Mouse (Mus musculus): ENCODE results near the gene Ikzf2. TPM values are rescaled to one million over a fixed set of nuclear protein-coding genes. Genes with fewer than 3 reads are reported as not detected.

Gene Ikzf2
- polyA plus RNA-seq, 1 experiment = 0.38 TPM

- H3K27ac ChIP-seq (ENCODE audit: insufficient read depth, low read depth, low read length) = no peak overlapping the region
- H3K27me3 ChIP-seq (ENCODE audit: control insufficient read depth, insufficient read depth, low read length) = no peaks in the 10 kb centered on the region
- no peak overlapping the region for H3K4me3 ChIP-seq (ENCODE audit: low read depth, low read length)
- no peak for TF ChIP-seq POLR2A (IDR thresholded peaks at IDR 0.05; ENCODE audit: low read depth, low read length)
- no peak for TF ChIP-seq CTCF (IDR thresholded peaks at IDR 0.05; ENCODE audit: extremely low read depth, insufficient read length, insufficient replicate concordance, low read depth, low read length)
- WGBS = 17% methylated on average over 5 of the region's 5 CpGs
- H3K4me1 ChIP-seq (ENCODE audit: control insufficient read depth, insufficient read depth, insufficient read length, low read length) = no peaks in the 10 kb centered on the region
- H3K36me3 ChIP-seq (ENCODE audit: control insufficient read depth, insufficient read depth, low read length) = no peaks in the 10 kb centered on the region
Observed at GRCm38 (mm10) chr1:69513595-69514250, 173.3 kb downstream of the Ikzf2 start.

- TF ChIP-seq POLR2A (IDR thresholded peaks at IDR 0.05; ENCODE audit: low read depth, low read length) = no peak
- TF ChIP-seq CTCF (IDR thresholded peaks at IDR 0.05; ENCODE audit: extremely low read depth, insufficient read length, insufficient replicate concordance, low read depth, low read length) = no peak
- H3K4me3 ChIP-seq (ENCODE audit: low read depth, low read length) = no peak overlapping the region
- no peaks in the 10 kb centered on the region for H3K4me1 ChIP-seq (ENCODE audit: control insufficient read depth, insufficient read depth, insufficient read length, low read length)
- WGBS = 42% methylated on average over 3 of the region's 3 CpGs
- no peaks in the 10 kb centered on the region for H3K36me3 ChIP-seq (ENCODE audit: control insufficient read depth, insufficient read depth, low read length)
- no peaks in the 10 kb centered on the region for H3K27me3 ChIP-seq (ENCODE audit: control insufficient read depth, insufficient read depth, low read length)
- no peak overlapping the region for H3K27ac ChIP-seq (ENCODE audit: insufficient read depth, low read depth, low read length)
Observed at GRCm38 (mm10) chr1:69508275-69508674, 178.8 kb downstream of the Ikzf2 start.

- Histone ChIP-seq H3K36me3 (ENCODE audit: control insufficient read depth, insufficient read depth, low read length) (no peaks in the 10 kb centered on the region), H3K27ac (ENCODE audit: insufficient read depth, low read depth, low read length) (no peak overlapping the region), H3K27me3 (ENCODE audit: control insufficient read depth, insufficient read depth, low read length) (no peaks in the 10 kb centered on the region), H3K4me1 (ENCODE audit: control insufficient read depth, insufficient read depth, insufficient read length, low read length) (no peaks in the 10 kb centered on the region), H3K4me3 (ENCODE audit: low read depth, low read length) (no peak overlapping the region)
- TF ChIP-seq POLR2A (IDR thresholded peaks at IDR 0.05; ENCODE audit: low read depth, low read length) = no peak
- TF ChIP-seq CTCF (IDR thresholded peaks at IDR 0.05; ENCODE audit: extremely low read depth, insufficient read length, insufficient replicate concordance, low read depth, low read length) = no peak
- 77% methylated on average over 6 of the region's 6 CpGs for WGBS
Observed at GRCm38 (mm10) chr1:69507513-69507912, 179.5 kb downstream of the Ikzf2 start.

- no peaks in the 10 kb centered on the region for H3K27me3 ChIP-seq (ENCODE audit: control insufficient read depth, insufficient read depth, low read length)
- TF ChIP-seq POLR2A (IDR thresholded peaks at IDR 0.05; ENCODE audit: low read depth, low read length) (no peak), CTCF (IDR thresholded peaks at IDR 0.05; ENCODE audit: extremely low read depth, insufficient read length, insufficient replicate concordance, low read depth, low read length) (no peak)
- 94% methylated on average over 7 of the region's 7 CpGs for WGBS
- H3K4me3 ChIP-seq (ENCODE audit: low read depth, low read length) = no peak overlapping the region
- no peaks in the 10 kb centered on the region for H3K36me3 ChIP-seq (ENCODE audit: control insufficient read depth, insufficient read depth, low read length)
- H3K27ac ChIP-seq (ENCODE audit: insufficient read depth, low read depth, low read length) = no peak overlapping the region
- H3K4me1 ChIP-seq (ENCODE audit: control insufficient read depth, insufficient read depth, insufficient read length, low read length) = no peaks in the 10 kb centered on the region
Observed at GRCm38 (mm10) chr1:69506615-69507159, 180.4 kb downstream of the Ikzf2 start.

- Histone ChIP-seq H3K27me3 (ENCODE audit: control insufficient read depth, insufficient read depth, low read length) (no peaks in the 10 kb centered on the region), H3K4me3 (ENCODE audit: low read depth, low read length) (no peak overlapping the region), H3K27ac (ENCODE audit: insufficient read depth, low read depth, low read length) (no peak overlapping the region), H3K36me3 (ENCODE audit: control insufficient read depth, insufficient read depth, low read length) (no peaks in the 10 kb centered on the region), H3K4me1 (ENCODE audit: control insufficient read depth, insufficient read depth, insufficient read length, low read length) (no peaks in the 10 kb centered on the region)
- TF ChIP-seq POLR2A (IDR thresholded peaks at IDR 0.05; ENCODE audit: low read depth, low read length) (no peak), CTCF (IDR thresholded peaks at IDR 0.05; ENCODE audit: extremely low read depth, insufficient read length, insufficient replicate concordance, low read depth, low read length) (no peak)
- WGBS = 90% methylated on average over 6 of the region's 6 CpGs
Observed at GRCm38 (mm10) chr1:69506011-69506410, 181.0 kb downstream of the Ikzf2 start.

- WGBS = 65% methylated on average over 3 of the region's 3 CpGs
Observed at GRCm38 (mm10) chr1:69500388-69500787, 186.7 kb downstream of the Ikzf2 start.

GRCm38 (mm10) chr1:69499652-69500051, 187.4 kb downstream of the Ikzf2 start:
- H3K36me3 ChIP-seq (ENCODE audit: control insufficient read depth, insufficient read depth, low read length) = no peaks in the 10 kb centered on the region
- H3K27me3 ChIP-seq (ENCODE audit: control insufficient read depth, insufficient read depth, low read length) = no peaks in the 10 kb centered on the region
- H3K27ac ChIP-seq (ENCODE audit: insufficient read depth, low read depth, low read length) = no peak overlapping the region
- no peak overlapping the region for H3K4me3 ChIP-seq (ENCODE audit: low read depth, low read length)
- WGBS = 79% methylated on average over 5 of the region's 5 CpGs
- TF ChIP-seq CTCF (IDR thresholded peaks at IDR 0.05; ENCODE audit: extremely low read depth, insufficient read length, insufficient replicate concordance, low read depth, low read length) (no peak), POLR2A (IDR thresholded peaks at IDR 0.05; ENCODE audit: low read depth, low read length) (no peak)
- H3K4me1 ChIP-seq (ENCODE audit: control insufficient read depth, insufficient read depth, insufficient read length, low read length) = no peaks in the 10 kb centered on the region

More at GRCm38 (mm10) chr1:69500388-69500787, 186.7 kb downstream of the Ikzf2 start:
- no peaks in the 10 kb centered on the region for H3K36me3 ChIP-seq (ENCODE audit: control insufficient read depth, insufficient read depth, low read length)
- no peak for TF ChIP-seq CTCF (IDR thresholded peaks at IDR 0.05; ENCODE audit: extremely low read depth, insufficient read length, insufficient replicate concordance, low read depth, low read length)
- no peak for TF ChIP-seq POLR2A (IDR thresholded peaks at IDR 0.05; ENCODE audit: low read depth, low read length)
- H3K27ac ChIP-seq (ENCODE audit: insufficient read depth, low read depth, low read length) = no peak overlapping the region
- H3K4me3 ChIP-seq (ENCODE audit: low read depth, low read length) = no peak overlapping the region
- no peaks in the 10 kb centered on the region for H3K4me1 ChIP-seq (ENCODE audit: control insufficient read depth, insufficient read depth, insufficient read length, low read length)
- no peaks in the 10 kb centered on the region for H3K27me3 ChIP-seq (ENCODE audit: control insufficient read depth, insufficient read depth, low read length)

All from small intestine, adult 2 months (tissue).